Mouse (Mus musculus) neutrophil, adult 5-6 weeks (primary cell): ENCODE data around the gene Slc30a1. TPM values are rescaled to one million over a fixed set of nuclear protein-coding genes. Genes with fewer than 3 reads are reported as not detected.
A peak's percentile ranks its signal among the peaks of the same experiment; 100 is the strongest.

Experiments used
- ATAC-seq: fragments of 151-379, 151-347 bp; 2 replicates; pipeline ENCODE4 v1.8.0; 2017; ENCODE audit warnings: mild to moderate bottlenecking, moderate TSS enrichment; ENCODE audit not compliant: insufficient number of reproducible peaks, poor library complexity, low FRiP score, severe bottlenecking; ENCODE audit errors: extremely low read depth
- total RNA-seq: library from RNA; stranded (forward); fragments of 200-1000 nt; gene quantifications from 2 replicates; pipeline ENCODE4 v1.2.3, GENCODE M21; 2017

The Slc30a1 gene
- total RNA-seq, 1 experiment from 2014 or later, result 9.7 TPM

DNA sequence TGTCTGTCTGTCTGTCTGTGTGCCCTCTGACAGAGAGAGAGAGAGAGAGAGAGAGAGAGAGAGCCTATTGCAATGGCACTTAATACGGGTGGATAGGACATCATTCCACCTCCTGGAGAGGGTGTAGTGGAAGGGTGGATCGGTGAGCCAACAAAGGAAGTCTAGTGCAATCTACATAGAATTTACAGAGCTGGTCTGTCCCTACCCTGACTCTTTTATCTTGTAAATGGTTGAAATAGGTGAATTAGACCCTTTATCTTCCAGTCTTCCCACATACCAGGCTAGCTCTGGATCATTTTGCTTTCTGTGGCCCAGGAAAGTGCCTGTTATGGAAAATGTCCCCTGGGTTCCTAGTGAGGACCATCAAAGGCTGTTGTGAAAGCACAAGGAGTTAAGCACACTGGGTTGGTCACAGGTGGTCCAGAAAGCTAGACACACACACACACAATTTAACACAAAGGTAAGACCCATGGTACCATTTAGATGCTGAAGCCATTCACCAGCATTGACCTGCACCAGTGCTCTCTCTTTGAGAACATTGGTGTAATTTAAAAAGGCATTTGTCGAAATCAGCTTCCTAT, 24.0 kb downstream of the Slc30a1 start:
- ATAC-seq, result no peak

DNA sequence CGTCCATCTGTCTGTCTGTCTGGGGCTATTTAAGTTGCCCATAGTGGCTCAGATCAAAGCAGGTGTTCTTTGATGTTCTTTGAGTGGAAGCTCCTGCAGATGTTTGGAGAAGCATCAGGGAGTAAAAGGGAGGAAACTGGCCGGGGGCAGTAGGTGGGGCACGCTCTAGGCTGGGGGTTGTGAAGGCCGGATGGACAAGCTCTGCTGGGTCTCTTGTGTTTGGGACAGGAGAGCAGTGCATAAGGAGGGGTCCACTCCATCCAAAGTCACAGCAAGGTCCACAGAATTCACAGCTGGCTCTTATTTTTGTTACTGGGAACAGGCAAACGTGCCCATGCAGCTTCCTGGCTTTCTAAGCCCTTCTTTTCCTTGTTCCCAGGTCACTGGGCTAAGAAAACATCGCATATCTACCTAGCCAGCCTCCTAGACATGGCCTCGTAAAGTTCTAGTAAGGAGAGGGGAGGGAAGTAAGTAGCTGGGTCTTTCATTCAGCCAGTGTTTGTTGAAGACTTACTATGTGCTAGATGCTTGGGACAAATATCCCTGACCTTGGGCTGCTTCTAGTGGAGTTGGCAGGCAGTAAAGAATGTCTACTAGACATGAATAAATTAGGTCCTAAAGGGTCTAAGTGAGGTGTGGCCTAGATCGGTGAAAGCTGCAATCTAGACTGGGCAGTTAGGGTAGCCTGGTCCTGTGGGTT, 25.9 kb downstream of the Slc30a1 start:
- no peak for ATAC-seq

DNA sequence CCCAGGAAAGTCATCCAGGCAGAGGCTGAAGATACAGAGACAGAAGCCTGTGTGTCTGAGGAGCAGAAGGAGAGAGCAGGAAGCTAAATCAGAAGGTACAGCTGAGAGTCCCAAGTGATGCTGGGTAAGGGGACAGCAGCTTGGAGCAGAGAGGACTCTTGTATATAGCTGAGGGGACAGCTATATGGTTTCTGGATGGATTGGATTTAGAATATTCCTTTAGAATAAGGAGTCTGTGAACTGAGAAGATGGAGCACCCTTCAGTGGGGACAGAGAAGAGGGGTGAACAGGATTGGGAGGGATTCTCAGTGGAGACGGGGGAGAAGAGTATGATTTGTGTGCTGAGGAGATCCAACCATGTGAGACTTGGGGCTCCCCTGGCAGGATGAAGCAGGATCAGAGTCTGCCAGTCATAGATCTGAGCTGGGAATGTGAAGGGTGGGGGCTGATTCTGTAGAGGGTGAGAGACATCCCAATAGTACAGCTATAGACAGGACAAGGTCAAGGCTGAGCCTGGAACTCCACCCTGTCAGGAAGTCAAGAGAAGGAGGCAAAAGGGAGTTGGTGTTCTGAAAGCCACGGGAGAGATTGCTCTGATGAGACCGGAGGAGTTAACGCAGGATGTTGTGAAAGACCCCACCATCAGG, 26.5 kb downstream of the Slc30a1 start:
- no peak for ATAC-seq

DNA sequence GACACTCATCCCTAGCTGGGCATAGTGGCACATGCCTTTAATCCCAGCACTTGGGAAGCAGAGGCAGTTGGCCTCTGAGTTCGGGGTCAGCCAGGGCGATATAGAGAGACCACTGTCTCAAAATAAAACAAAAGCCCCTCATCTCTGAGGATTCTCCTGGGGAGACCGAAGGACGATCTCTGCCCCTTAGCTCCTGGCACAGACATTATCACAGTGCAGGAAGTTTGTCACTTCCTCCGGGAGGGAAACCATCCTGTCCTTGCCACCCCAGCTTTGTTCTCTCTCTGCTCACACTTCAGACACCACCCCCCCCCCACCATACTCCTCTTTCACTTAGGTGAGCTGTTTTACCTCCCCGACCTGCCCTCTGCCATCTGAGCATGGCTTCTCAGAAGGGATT, 37.1 kb downstream of the Slc30a1 start:
- ATAC-seq, result no peak

DNA sequence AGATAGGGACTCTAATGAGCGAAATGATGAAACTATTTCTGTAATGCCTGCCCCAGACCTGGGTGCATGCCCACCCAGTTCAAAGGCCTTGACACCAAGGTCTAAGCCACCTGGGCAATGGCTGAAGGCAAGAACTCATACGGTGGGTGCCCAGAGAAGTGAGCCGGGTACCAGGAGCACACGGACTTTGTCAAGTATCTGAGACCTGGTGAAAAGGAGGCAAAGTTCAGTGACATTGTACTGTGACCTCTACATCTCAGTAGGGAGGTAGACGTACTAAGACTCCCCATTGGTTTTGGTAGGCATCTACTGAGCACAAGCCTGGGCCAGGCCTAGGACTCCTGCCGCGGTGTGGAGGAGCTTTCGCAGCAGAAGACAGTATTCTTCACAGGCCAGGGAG, 38.8 kb downstream of the Slc30a1 start:
- no peak for ATAC-seq

DNA sequence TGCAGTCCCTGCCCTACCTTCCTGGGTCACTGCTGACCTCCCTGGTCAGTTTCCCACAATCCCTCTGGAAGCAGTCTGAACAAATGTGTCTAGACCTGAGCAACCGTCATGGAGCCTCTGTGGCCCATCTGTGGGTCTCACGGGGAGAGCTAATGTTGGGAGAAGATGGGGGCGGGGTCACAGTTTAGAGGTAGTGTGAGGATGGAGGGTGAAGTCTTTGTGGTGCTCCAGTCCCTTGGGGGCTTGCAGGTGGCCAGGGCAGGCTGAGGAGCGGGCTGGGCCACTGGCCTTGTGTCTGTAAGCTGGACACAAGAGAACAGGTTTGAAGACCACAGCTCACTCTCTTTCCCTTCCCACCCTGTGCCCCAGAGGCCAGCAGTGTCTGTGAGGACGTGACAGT, 39.2 kb downstream of the Slc30a1 start:
- ATAC-seq, result no peak

DNA sequence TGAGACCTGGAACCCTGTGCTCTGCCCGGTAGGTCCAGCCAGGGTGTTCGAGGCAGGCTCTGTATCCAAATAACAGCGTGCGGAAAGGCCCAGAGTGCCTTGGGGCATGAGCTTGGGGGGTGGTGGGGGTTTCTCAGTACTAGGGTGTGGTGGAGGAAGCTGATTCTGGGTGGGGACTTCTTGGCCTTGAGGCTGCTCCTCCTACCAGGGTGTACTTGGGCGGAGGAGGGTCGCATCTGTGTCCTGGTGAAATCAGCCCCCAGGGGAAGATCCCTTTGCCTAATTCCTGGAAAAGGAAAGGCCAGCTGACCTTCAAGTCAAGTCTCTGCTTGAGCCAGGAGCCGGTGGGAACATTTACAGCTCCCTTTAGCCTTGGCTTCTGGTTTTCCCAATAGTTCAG, 39.7 kb downstream of the Slc30a1 start:
- no peak for ATAC-seq

DNA sequence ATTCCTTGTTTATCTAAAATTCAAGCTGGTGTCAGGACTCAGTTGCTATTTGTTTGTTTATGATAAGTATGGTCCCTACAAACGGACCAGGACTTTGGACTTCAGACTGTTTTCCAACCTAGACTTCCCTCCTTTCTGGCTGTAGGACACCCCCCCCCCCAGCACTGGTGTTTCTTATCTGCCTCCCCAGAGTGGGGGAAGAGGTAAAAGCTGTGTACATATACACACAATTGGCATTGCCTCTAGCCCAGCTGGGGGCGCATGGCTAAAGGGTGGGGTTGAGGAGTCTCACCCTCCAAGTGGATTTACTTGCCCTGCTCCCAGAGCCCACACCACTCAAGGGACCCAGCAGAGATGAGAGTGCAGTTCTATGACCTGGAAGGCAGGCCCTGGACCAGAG, 40.3 kb downstream of the Slc30a1 start:
- ATAC-seq, result no peak

DNA sequence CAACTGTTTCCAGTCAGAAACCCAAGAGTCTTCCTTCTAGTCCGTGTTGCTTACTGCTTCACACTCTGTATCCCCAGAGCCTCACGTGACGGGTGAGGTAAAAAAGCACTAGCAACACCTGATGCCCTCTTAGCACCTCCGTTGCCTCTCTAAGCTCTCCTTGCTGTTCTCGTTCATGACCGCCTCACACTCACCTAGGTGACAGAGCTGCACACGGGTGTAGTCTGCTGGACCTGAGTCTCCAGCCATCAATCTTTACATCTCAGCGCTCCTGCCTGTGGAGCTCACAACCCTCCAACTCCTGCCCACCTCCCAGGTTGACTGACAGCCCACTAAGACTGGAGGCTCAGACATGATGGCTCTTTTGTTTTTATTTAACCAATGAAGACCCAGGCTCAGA, 41.2 kb downstream of the Slc30a1 start:
- no peak for ATAC-seq

DNA sequence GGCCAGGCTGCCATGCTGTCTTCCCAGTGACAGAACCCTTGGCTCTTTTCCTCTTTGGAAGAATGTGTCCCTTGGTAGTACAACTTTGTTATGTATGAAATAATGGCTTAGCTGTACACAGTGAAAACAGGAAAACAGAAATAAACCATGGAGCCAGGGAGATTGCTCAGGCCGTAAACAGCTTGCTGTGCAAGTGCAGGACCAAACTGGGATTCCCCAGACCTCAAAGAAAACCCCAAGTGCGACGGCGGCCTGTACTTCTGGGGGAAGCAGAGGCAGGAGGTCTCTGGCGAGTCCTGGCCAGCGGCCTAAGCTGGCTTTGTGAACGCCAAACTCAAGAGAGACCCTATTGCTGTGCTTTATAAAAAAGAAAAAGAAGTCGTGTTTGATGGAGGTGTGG, 42.0 kb downstream of the Slc30a1 start:
- ATAC-seq, result no peak

DNA sequence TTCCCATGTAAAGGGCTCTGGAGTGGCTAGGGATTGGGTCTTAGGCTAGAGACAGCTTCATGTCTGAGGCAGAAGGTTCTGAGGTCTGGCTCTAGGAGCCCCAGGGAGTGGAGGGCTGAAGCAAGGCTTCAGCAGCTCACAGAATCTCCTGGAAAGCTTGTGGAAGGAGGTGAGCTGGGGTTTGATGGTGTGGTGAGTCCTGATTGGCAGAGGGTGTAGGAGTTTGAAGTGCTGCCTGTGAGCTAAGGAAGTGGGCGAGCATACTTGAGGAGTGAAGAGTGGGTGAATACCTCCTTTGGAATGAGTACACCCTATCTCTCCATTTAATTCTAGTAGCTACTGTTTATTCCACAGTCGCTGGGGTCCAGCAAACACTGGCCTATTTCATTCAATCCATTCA, 44.0 kb downstream of the Slc30a1 start:
- no peak for ATAC-seq

DNA sequence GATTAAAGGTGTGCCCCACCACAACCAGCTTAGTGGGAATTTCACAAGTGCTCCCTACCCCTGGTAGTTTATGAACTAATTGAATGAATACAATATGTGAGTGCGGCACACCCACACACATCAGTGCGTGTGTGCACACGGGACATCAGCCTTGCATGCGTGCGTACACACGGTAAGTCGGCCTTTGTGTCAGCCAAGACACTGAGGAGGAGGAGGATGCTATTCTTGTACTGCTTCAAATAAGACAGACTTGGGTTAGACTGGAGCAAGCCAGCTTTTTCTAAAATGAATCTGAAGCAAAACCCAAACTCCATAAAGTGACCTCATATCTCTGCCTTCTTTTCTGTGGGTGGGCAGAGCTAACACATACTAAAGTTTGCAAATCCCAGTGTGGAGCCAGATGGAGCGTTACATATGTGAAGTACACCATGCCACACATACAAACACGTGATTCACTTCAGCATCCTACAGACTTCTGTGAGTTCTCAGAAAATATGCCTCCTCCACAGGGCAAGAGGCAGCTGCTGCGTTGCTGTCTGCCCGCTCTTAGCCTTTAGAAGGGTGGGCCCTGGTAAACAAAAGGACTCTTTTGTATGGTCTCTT, 46.3 kb downstream of the Slc30a1 start:
- no peak for ATAC-seq

DNA sequence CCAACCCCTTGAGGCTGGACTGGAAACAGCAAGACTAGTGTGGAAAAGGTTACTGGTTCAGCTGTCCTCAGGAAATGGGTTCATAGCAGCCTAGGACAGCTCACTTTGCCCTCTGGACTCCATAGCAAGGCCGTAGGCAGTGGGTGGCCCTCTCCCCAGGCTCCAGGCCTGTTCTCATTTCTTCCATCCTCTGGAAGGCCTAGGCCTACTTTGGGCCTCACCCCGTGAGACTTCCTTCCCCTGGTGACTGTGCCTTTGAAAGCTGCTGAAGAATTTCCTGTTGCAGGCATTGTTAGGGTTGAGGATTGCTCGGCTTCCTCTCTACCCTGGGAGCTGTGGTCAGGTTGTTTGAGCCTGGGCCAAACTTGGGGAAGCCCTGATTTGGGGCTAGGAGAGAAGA, 48.5 kb downstream of the Slc30a1 start:
- ATAC-seq, result peak; percentile 30

DNA sequence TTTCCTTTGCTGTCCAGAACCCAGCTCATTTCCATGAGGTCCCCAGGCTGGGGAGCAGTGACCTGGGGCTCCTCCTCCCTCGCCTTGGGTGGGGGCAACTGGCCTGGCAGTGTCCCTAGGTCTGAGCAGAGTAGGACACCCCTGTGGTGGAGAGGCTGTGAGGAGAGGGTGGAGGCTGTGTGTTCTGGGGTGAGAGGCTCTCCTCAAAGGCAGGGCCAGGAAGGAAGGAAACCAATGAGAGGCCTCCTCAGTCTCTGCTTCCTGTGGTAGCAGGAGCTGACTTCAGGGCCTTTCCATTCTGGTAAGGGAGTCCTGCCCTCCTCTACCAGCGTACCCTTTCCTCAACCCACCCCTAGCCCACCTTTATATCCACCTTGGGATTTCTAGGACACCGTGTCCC, 49.7 kb downstream of the Slc30a1 start:
- no peak for ATAC-seq

DNA sequence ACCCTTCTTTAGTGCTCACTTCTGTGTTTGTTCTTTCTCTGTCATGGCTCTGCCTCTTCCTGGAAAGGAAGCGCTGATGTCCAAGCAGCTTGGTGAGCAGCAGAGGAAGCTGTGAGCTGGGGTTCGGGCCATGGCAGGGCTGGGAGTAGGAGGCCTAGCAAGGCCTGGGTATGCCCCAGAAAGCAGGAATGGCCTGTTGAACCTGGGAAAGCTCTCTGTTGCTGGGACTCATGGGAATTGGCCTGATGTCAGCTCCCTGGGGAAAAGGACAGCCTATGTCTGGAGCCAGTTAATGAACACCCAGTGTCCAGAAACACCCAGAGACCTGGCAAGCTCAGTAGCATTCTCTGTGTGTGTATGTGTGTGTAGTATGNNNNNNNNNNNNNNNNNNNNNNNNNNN, 50.3 kb downstream of the Slc30a1 start:
- ATAC-seq, result no peak

DNA sequence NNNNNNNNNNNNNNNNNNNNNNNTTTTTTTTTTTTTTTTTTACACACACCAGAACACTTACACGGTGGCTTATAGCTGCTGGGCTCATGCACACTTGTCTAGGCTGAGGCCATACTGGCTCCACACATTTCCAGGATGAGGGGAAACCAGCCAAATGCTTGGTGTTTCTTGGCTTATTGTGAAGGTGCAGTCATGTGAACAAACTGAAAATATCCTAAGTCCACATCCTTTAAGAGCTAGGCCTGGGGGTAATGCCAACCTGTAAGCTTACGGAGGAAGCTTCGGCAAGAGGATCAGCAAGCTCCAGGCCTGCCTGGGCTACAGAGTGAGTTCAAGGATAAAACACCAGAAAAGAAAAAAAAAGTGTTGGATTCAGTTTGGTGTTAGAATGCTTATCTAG, 50.8 kb downstream of the Slc30a1 start:
- no peak for ATAC-seq

DNA sequence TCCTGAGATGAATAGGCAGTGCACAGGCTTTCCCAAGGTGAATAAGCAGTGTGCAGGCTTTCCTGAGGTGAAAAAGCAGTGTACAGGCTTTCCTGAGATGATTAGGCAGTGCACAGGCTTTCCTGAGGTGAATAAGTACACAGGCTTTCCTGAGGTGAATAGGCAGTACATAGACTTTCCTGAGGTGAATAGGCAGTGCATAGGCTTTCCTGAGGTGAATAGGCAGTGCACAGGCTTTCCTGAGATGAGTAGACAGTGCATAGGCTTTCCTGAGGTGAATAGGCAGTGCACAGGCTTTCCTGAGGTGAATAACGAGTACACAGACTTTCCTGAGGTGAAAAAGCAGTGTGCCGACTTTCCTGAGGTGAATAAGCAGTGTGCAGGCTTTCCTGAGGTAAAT, 54.4 kb downstream of the Slc30a1 start:
- ATAC-seq, result no peak
